Comparison of ENCODE assay signal across 26 mouse cellular contexts in the genomic region with DNA sequence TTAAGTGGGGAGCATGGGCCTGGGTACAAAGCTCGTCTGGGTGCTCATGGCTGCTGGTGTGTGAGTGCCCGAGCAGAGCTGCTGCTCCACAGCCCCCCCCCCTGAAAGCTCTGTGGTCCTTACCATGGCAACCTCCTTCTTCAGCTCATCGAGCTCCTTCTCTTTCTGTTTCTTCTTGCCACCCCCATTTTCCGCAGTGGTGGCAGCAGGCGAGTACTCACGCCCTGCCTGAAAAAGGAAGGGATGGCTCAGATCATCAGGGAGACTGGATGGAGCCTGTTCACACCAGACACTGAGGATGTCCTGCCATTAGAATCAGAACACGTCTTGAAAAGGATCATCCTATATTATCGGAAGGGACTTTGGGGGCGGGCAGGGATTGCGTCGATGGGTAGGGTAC. TPM values are rescaled to one million over a fixed set of nuclear protein-coding genes. Genes with fewer than 3 reads are reported as not detected.
"Had no signal": no experiment of that assay in that cellular context is flagged by ENCODE, and none has a peak within 500 bp of the region (broad histone marks: within the 10 kb centered on the region; RNA-seq: fewer than 3 reads in every experiment).

No protein-coding gene starts in this region.

- H3K27ac ChIP-seq: kidney, embryonic 15.5 days; liver, embryonic 14.5 days; macrophage; midbrain, embryonic 12.5 days; midbrain, embryonic 15.5 days; neural tube, embryonic 13.5 days; stomach, embryonic 15.5 days had no signal

- H3K9me3 ChIP-seq: kidney, embryonic 15.5 days; midbrain, embryonic 12.5 days; midbrain, embryonic 15.5 days; neural tube, embryonic 13.5 days; stomach, embryonic 15.5 days had no signal

- DNase-seq: kidney, adult 8-10 months; kidney, postnatal 14 days; kidney, postnatal 4 days; layer of hippocampus, postnatal 36 days; liver, postnatal 0 days; lung, embryonic 14.5 days; spleen, adult 18-20 months; thymus, postnatal 25 days had no signal

- ATAC-seq: intestine, postnatal 0 days; liver, postnatal 0 days; lung, postnatal 0 days; midbrain, embryonic 15.5 days had no signal

- H3K4me3 ChIP-seq: kidney, embryonic 15.5 days; midbrain, embryonic 12.5 days; midbrain, embryonic 15.5 days; myocyte; neural tube, embryonic 13.5 days; stomach, embryonic 15.5 days had no signal

- H3K36me3 ChIP-seq: kidney, embryonic 15.5 days; midbrain, embryonic 12.5 days; midbrain, embryonic 15.5 days; neural tube, embryonic 13.5 days; stomach, embryonic 15.5 days had no signal

- H3K27me3 ChIP-seq: kidney, embryonic 15.5 days; midbrain, embryonic 15.5 days; neural tube, embryonic 13.5 days; stomach, embryonic 15.5 days had no signal

RNA-seq across cellular contexts. Expression of gene Atp1a2, which starts 4.4 kb away (rescaled TPM):
- total RNA-seq: megakaryocyte, adult 5-6 weeks; neutrophil, adult 5-6 weeks had no signal
- polyA plus RNA-seq: macrophage had no signal

RNA-seq across cellular contexts. Expression of gene Atp1a4, which starts 35.2 kb away (rescaled TPM):
- total RNA-seq: layer of hippocampus, adult 18-20 months; layer of hippocampus, postnatal 10 days; layer of hippocampus, postnatal 36 days; left cerebral cortex, postnatal 25 days; megakaryocyte, adult 5-6 weeks; neutrophil, adult 5-6 weeks had no signal
- polyA plus RNA-seq: intestine, postnatal 0 days; limb, embryonic 11.5 days; liver, embryonic 11.5 days; lung, embryonic 14.5 days; macrophage; midbrain, embryonic 12.5 days; midbrain, embryonic 15.5 days; neural tube, embryonic 13.5 days; stomach, embryonic 15.5 days; thymus, postnatal 0 days had no signal

RNA-seq across cellular contexts. Expression of gene Kcnj9, which starts 35.7 kb away (rescaled TPM):
- total RNA-seq: megakaryocyte, adult 5-6 weeks; neutrophil, adult 5-6 weeks had no signal
- polyA plus RNA-seq: kidney, embryonic 15.5 days; limb, embryonic 11.5 days; lung, postnatal 0 days had no signal

RNA-seq across cellular contexts. Expression of gene Kcnj10, which starts 47.6 kb away (rescaled TPM):
- total RNA-seq: neutrophil, adult 5-6 weeks had no signal
- polyA plus RNA-seq: myocyte had no signal
